Mouse (Mus musculus) cerebellum, adult 2 months (tissue): ENCODE results near the gene Dach2. TPM values are rescaled to one million over a fixed set of nuclear protein-coding genes. Genes with fewer than 3 reads are reported as not detected.

ENCODE experiments used
- DNase-seq, 2 experiments: peaks; one replicate each; pipeline ENCODE4 v3.0.0; 2021
- H3K27ac ChIP-seq: fragments of 200-500 bp; 2 replicates; pipeline ENCODE4 v1.5.1; 2012; ENCODE audit warnings: low read length, control low read depth, inconsistent platforms; ENCODE audit not compliant: insufficient read depth
- H3K27me3 ChIP-seq: fragments of 200-500 bp; 2 replicates; pipeline ENCODE4 v1.6.1; 2012; ENCODE audit warnings: inconsistent platforms, mild to moderate bottlenecking, low read length, moderate library complexity; ENCODE audit not compliant: control insufficient read depth, insufficient read depth
- H3K4me1 ChIP-seq: fragments of 200-500 bp; 2 replicates; pipeline ENCODE4 v1.6.1; 2011; ENCODE audit warnings: low read length; ENCODE audit not compliant: control insufficient read depth, insufficient read depth
- H3K4me3 ChIP-seq: fragments of 200-500 bp; replicated peaks from 2 replicates; pipeline ENCODE3; 2011; ENCODE audit warnings: mild to moderate bottlenecking, low read depth, low read length, control low read depth; ENCODE audit not compliant: insufficient read depth
- CTCF ChIP-seq: fragments of 200-500 bp; IDR thresholded peaks from 2 replicates; pipeline ENCODE4 v1.5.1; 2011; ENCODE audit warnings: low read depth, mild to moderate bottlenecking, control low read depth, low read length, moderate library complexity, borderline replicate concordance; ENCODE audit not compliant: insufficient read depth
- POLR2A ChIP-seq: fragments of 200-500 bp; IDR thresholded peaks from 2 replicates; pipeline ENCODE4 v1.6.1; 2011; ENCODE audit warnings: low read length, control low read depth, borderline replicate concordance; ENCODE audit not compliant: insufficient read depth
- WGBS: fragments of 180-500 bp; shearing (Covaris S2); methylation state at CpG from one replicate; pipeline ENCODE4 v1.1.7; 2018; 5-methylcytosine and 5-hydroxymethylcytosine counted together
- polyA plus RNA-seq: library from polyadenylated mRNA; depleted of rRNA; stranded (reverse); fragments of >200 nt; gene quantifications from 2 replicates; pipeline ENCODE4 v1.2.3, GENCODE M21; 2012; rRNA removed

The Dach2 gene
- polyA plus RNA-seq, 1 experiment: 0.98 TPM

- no peak for DNase-seq
- no peak overlapping the region for H3K27ac ChIP-seq
- 15% methylated on average over 1 of the region's 1 CpGs for WGBS
- no peaks in the 10 kb centered on the region for H3K27me3 ChIP-seq
- no peak overlapping the region for H3K4me3 ChIP-seq
- TF ChIP-seq CTCF: no peak
- no peak for TF ChIP-seq POLR2A
- no peaks in the 10 kb centered on the region for H3K4me1 ChIP-seq
Measured at GRCm38 (mm10) chrX:113792264-113792663, 495.0 kb downstream of the Dach2 start.

- H3K27ac ChIP-seq: no peak overlapping the region
- no peaks in the 10 kb centered on the region for H3K27me3 ChIP-seq
- TF ChIP-seq POLR2A (no peak), CTCF (no peak)
- DNase-seq: no peak
- no peak overlapping the region for H3K4me3 ChIP-seq
- no peaks in the 10 kb centered on the region for H3K4me1 ChIP-seq
Measured at GRCm38 (mm10) chrX:113810369-113810768, 513.1 kb downstream of the Dach2 start.

DNA sequence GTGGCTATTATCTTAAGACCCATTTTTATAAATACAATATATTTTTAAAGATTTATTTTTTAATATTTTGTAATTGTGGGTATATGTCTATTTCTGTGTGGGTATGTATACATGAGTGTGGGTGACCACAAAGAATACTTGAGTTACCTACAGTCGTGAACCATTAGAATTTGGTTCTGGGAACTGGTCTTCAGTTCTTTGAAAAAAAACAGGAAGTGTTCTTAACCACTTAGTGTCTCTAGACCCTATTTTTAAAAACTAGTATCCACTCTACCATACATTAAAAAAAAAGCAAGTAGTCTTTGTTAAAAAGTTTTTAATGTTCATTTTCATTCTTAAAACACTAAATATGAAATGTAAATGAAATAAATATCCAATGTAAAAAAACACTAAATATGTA is 529.5 kb downstream of the Dach2 start:
- TF ChIP-seq POLR2A (no peak), CTCF (no peak)
- Histone ChIP-seq H3K4me3 (no peak overlapping the region), H3K27ac (no peak overlapping the region), H3K4me1 (no peaks in the 10 kb centered on the region), H3K27me3 (no peaks in the 10 kb centered on the region)
- 68% methylated on average over 1 of the region's 1 CpGs for WGBS
- no peak for DNase-seq

GRCm38 (mm10) chrX:113833062-113833461 is 535.8 kb downstream of the Dach2 start:
- Histone ChIP-seq H3K27me3 (no peaks in the 10 kb centered on the region), H3K4me1 (no peaks in the 10 kb centered on the region), H3K27ac (no peak overlapping the region), H3K4me3 (no peak overlapping the region)
- no peak for DNase-seq
- 97% methylated on average over 1 of the region's 1 CpGs for WGBS
- TF ChIP-seq POLR2A (no peak), CTCF (no peak)

- DNase-seq: no peak
- WGBS: 73% methylated on average over 2 of the region's 2 CpGs
- Histone ChIP-seq H3K4me3 (no peak overlapping the region), H3K27me3 (no peaks in the 10 kb centered on the region), H3K4me1 (no peaks in the 10 kb centered on the region), H3K27ac (no peak overlapping the region)
- no peak for TF ChIP-seq CTCF
- no peak for TF ChIP-seq POLR2A
Measured at GRCm38 (mm10) chrX:113867835-113868495, 570.7 kb downstream of the Dach2 start.

Other genes with a start within 250 kb of the Dach2 start
- gene Chm, start 112.0 kb upstream of the Dach2 start, polyA plus RNA-seq: 11.8 and 13.7 TPM in 2 replicates